ENCODE assay signal across 8 mouse cellular contexts in genomic region chr11:69604795-69605664, GRCm38 (mm10). TPM values are rescaled to one million over a fixed set of nuclear protein-coding genes. Genes with fewer than 3 reads are reported as not detected.
DNase-seq lines count a peak whose midpoint lies in the region; ATAC-seq and TF ChIP-seq lines count a peak whose summit lies in the region.

No protein-coding gene starts in this region.

- no peaks in the 10 kb centered on the region for H3K9me3 ChIP-seq in forebrain, embryonic 12.5 days

- H3K4me2 ChIP-seq in forebrain, embryonic 12.5 days: peak overlapping the region; percentile 97

- TF ChIP-seq CTCF in lung, adult 2 months (IDR thresholded peaks at IDR 0.05; ENCODE audit: insufficient read depth, low read length): no peak
- no peak for TF ChIP-seq CTCF in brain, embryonic 14.5 days (IDR thresholded peaks at IDR 0.05; ENCODE audit: borderline replicate concordance, extremely low read depth, insufficient read depth, insufficient read length)

- ATAC-seq in forebrain, embryonic 12.5 days (ENCODE audit: low FRiP score): peak; percentile 62
- peak; percentile 28 for ATAC-seq in inflammation-experienced regulatory T-cells, adult 6 months

- WGBS in lung, adult 2 months: under 1% methylated on average over 73 of the region's 73 CpGs
- WGBS in forebrain, embryonic 12.5 days: under 1% methylated on average over 73 of the region's 73 CpGs

- TF ChIP-seq POLR2A in lung, adult 2 months (IDR thresholded peaks at IDR 0.05; ENCODE audit: borderline replicate concordance, extremely low read depth, low read depth, low read length): no peak
- no peak for TF ChIP-seq POLR2A in brain, embryonic 14.5 days (IDR thresholded peaks at IDR 0.05; ENCODE audit: borderline replicate concordance, extremely low read depth, insufficient read depth, insufficient read length, poor library complexity, severe bottlenecking)

- no peak overlapping the region; the same call in 1 of the 2 replicates for H3K27ac ChIP-seq in forebrain, embryonic 12.5 days

- H3K4me3 ChIP-seq in lung, adult 2 months (replicated peaks; ENCODE audit: extremely low read depth, low read depth, low read length): peak overlapping the region; percentile 73
- peak overlapping the region; percentile 60 for H3K4me3 ChIP-seq in forebrain, embryonic 12.5 days (replicated peaks)

- no peaks in the 10 kb centered on the region for H3K36me3 ChIP-seq in forebrain, embryonic 12.5 days (replicated peaks)

- no peaks in the 10 kb centered on the region; the same call in 1 of the 2 replicates for H3K4me1 ChIP-seq in lung, adult 2 months (ENCODE audit: control insufficient read depth, insufficient read depth, low read length)
- peaks cover 31% of the 10 kb centered on the region for H3K4me1 ChIP-seq in forebrain, embryonic 12.5 days

- peaks cover 20% of the 10 kb centered on the region for H3K27me3 ChIP-seq in forebrain, embryonic 12.5 days

- peak overlapping the region; percentile 75 for H3K9ac ChIP-seq in forebrain, embryonic 12.5 days

- DNase-seq in lung, adult 2 months: no peak
- DNase-seq in lung, postnatal 36 days: no peak
- peak; percentile 61 for DNase-seq in brain, embryonic 14.5 days (ENCODE audit: low read depth)
- peak; percentile 50 for DNase-seq in lung, postnatal 10 days
- peak; percentile 44 for DNase-seq in right cerebral cortex, postnatal 14 days
- DNase-seq in urinary bladder, postnatal 36 days (ENCODE audit: low spot score in 2 of 2): no peak

RNA-seq across cellular contexts. Expression of gene Atp1b2, which starts 0.7 kb away (rescaled TPM):
- 8.4 and 15.9 TPM in 2 replicates for polyA plus RNA-seq in lung, adult 2 months (2012; rRNA removed)
- 44.3 and 74.7 TPM in 2 replicates for polyA plus RNA-seq in brain, embryonic 14.5 days (2012; rRNA removed)
- polyA plus RNA-seq in forebrain, embryonic 12.5 days (2016; fragmentation: Nextera tagmentation; extraction: Ambion mirVana): 11.9 and 12.6 TPM in 2 replicates
- polyA plus RNA-seq in inflammation-experienced regulatory T-cells, adult 6 months (2017; shearing (Covaris generic)): under 1 TPM in 1 of 3 experiments, not detected in 2; 0.17 TPM

RNA-seq across cellular contexts. Expression of gene Shbg, which starts 12.7 kb away (rescaled TPM):
- polyA plus RNA-seq in lung, adult 2 months (2012; rRNA removed): not detected in 2 replicates
- 0.08 TPM in 1 of 2 replicates, not detected in the other for polyA plus RNA-seq in brain, embryonic 14.5 days (2012; rRNA removed)
- polyA plus RNA-seq in forebrain, embryonic 12.5 days (2016; fragmentation: Nextera tagmentation; extraction: Ambion mirVana): not detected in 2 replicates
- under 1 TPM in 1 of 3 experiments, not detected in 2; 0.40 TPM for polyA plus RNA-seq in inflammation-experienced regulatory T-cells, adult 6 months (2017; shearing (Covaris generic))

RNA-seq across cellular contexts. Expression of gene Sat2, which starts 16.8 kb away (rescaled TPM):
- 3.4 and 6.1 TPM in 2 replicates for polyA plus RNA-seq in lung, adult 2 months (2012; rRNA removed)
- polyA plus RNA-seq in brain, embryonic 14.5 days (2012; rRNA removed): 13.7 and 17.8 TPM in 2 replicates
- 15.8 and 21.5 TPM in 2 replicates for polyA plus RNA-seq in forebrain, embryonic 12.5 days (2016; fragmentation: Nextera tagmentation; extraction: Ambion mirVana)
- not detected for polyA plus RNA-seq in inflammation-experienced regulatory T-cells, adult 6 months (2017; shearing (Covaris generic))

RNA-seq across cellular contexts. Expression of gene Trp53, which starts 24.9 kb away (rescaled TPM):
- 66.8 and 75.0 TPM in 2 replicates for polyA plus RNA-seq in lung, adult 2 months (2012; rRNA removed)
- polyA plus RNA-seq in brain, embryonic 14.5 days (2012; rRNA removed): 93.6 and 131 TPM in 2 replicates
- polyA plus RNA-seq in forebrain, embryonic 12.5 days (2016; fragmentation: Nextera tagmentation; extraction: Ambion mirVana): 120 and 124 TPM in 2 replicates
- 100 to 1,000 TPM; 193 to 355 (median 324) TPM for polyA plus RNA-seq in inflammation-experienced regulatory T-cells, adult 6 months (2017; shearing (Covaris generic))

RNA-seq across cellular contexts. Expression of gene Wrap53, which starts 25.0 kb away (rescaled TPM):
- polyA plus RNA-seq in lung, adult 2 months (2012; rRNA removed): 11.9 and 15.0 TPM in 2 replicates
- polyA plus RNA-seq in brain, embryonic 14.5 days (2012; rRNA removed): 20.9 and 27.0 TPM in 2 replicates
- 33.0 and 36.0 TPM in 2 replicates for polyA plus RNA-seq in forebrain, embryonic 12.5 days (2016; fragmentation: Nextera tagmentation; extraction: Ambion mirVana)
- polyA plus RNA-seq in inflammation-experienced regulatory T-cells, adult 6 months (2017; shearing (Covaris generic)): 10 to 100 TPM; 22.0 to 32.2 (median 25.7) TPM

Comparison
In these comparisons a context has a peak if more than half of its experiments do, and no peak if none do; other contexts are left out.
1. DNase-seq: peak in brain, embryonic 14.5 days (single experiment), lung, postnatal 10 days (single experiment) and right cerebral cortex, postnatal 14 days (single experiment); none in lung, adult 2 months (single experiment), lung, postnatal 36 days (single experiment) and urinary bladder, postnatal 36 days (0 of 2).